Mouse (Mus musculus) forebrain, embryonic 13.5 days (tissue): ENCODE data around the gene Gpr27. TPM values are rescaled to one million over a fixed set of nuclear protein-coding genes. Genes with fewer than 3 reads are reported as not detected.
A peak's percentile ranks its signal among the peaks of the same experiment; 100 is the strongest.

Source experiments
- ATAC-seq: fragments of 200-750 bp; cut with Nextera tagmentation; 2 replicates; pipeline ENCODE4 v1.8.0; 2017
- H3K27ac ChIP-seq: fragments of 300-500 bp; sonication (generic); 2 replicates; pipeline ENCODE4 v1.5.1; 2015; ENCODE audit warnings: inconsistent platforms, mild to moderate bottlenecking, moderate library complexity
- H3K27me3 ChIP-seq: fragments of 300-500 bp; sonication (generic); 2 replicates; pipeline ENCODE4 v1.6.1; 2015; ENCODE audit warnings: mild to moderate bottlenecking, inconsistent platforms
- H3K36me3 ChIP-seq: fragments of 300-500 bp; sonication (generic); 2 replicates; pipeline ENCODE4 v1.6.1; 2015; ENCODE audit warnings: mild to moderate bottlenecking, inconsistent platforms; ENCODE audit not compliant: poor library complexity, severe bottlenecking
- H3K4me1 ChIP-seq: fragments of 300-500 bp; sonication (generic); 2 replicates; pipeline ENCODE4 v1.6.1; 2015; ENCODE audit warnings: inconsistent platforms
- H3K4me2 ChIP-seq: fragments of 300-500 bp; sonication (generic); 2 replicates; pipeline ENCODE4 v1.6.1; 2015; ENCODE audit warnings: inconsistent platforms, mild to moderate bottlenecking, moderate library complexity
- H3K4me3 ChIP-seq: fragments of 300-500 bp; sonication (generic); 2 replicates; pipeline ENCODE4 v1.5.1; 2015; ENCODE audit warnings: mild to moderate bottlenecking, inconsistent platforms
- H3K9ac ChIP-seq: fragments of 300-500 bp; sonication (generic); 2 replicates; pipeline ENCODE4 v1.6.1; 2015; ENCODE audit warnings: mild to moderate bottlenecking, inconsistent platforms
- H3K9me3 ChIP-seq: fragments of 300-500 bp; sonication (generic); replicated peaks from 2 replicates; pipeline ENCODE4 v1.6.1; 2016; ENCODE audit warnings: inconsistent platforms
- WGBS: fragments of 180-500 bp; shearing (Covaris S2); methylation state at CpG from one replicate; pipeline ENCODE4 v1.1.7; 2015; 5-methylcytosine and 5-hydroxymethylcytosine counted together
- polyA plus RNA-seq: library from polyadenylated mRNA; unstranded; fragments of >200 nt; fragmentation: Nextera tagmentation; extraction: Ambion mirVana; gene quantifications from 2 replicates; pipeline ENCODE4 v1.2.1, GENCODE M21; 2015

Gpr27 gene
- polyA plus RNA-seq, 1 experiment from 2014 or later = 6.6 TPM

GRCm38 (mm10) chr6:99663232-99663631, 29.2 kb upstream of the Gpr27 start:
- ATAC-seq = no peak
- no peak overlapping the region for H3K27ac ChIP-seq
- no peaks in the 10 kb centered on the region for H3K9me3 ChIP-seq

GRCm38 (mm10) chr6:99665457-99666317, 26.8 kb upstream of the Gpr27 start:
- Histone ChIP-seq H3K9me3 (no peaks in the 10 kb centered on the region), H3K4me2 (peak overlapping the region; percentile 92), H3K4me1 (peaks cover 56% of the 10 kb centered on the region), H3K9ac (peak overlapping the region; percentile 89), H3K4me3 (peak overlapping the region; percentile 83), H3K27ac (peak overlapping the region; percentile 44; the same call in 1 of the 2 replicates), H3K36me3 (no peaks in the 10 kb centered on the region), H3K27me3 (no peaks in the 10 kb centered on the region; the same call in none of the 2 replicates)
- no peak for ATAC-seq
- 35% methylated on average over 16 of the region's 16 CpGs for WGBS

More at GRCm38 (mm10) chr6:99663232-99663631, 29.2 kb upstream of the Gpr27 start:
- Histone ChIP-seq H3K4me2 (no peak overlapping the region), H3K27me3 (no peaks in the 10 kb centered on the region; the same call in none of the 2 replicates), H3K4me3 (no peak overlapping the region), H3K4me1 (peaks cover 34% of the 10 kb centered on the region), H3K9ac (no peak overlapping the region), H3K36me3 (no peaks in the 10 kb centered on the region)
- WGBS = 68% methylated on average over 8 of the region's 8 CpGs

- Histone ChIP-seq H3K4me1 (peaks cover 62% of the 10 kb centered on the region), H3K4me2 (peak within 1 kb of the TSS; percentile 92), H3K27me3 (no peaks in the 10 kb centered on the region; the same call in none of the 2 replicates), H3K27ac (peak within 1 kb of the TSS; percentile 44), H3K36me3 (no peaks in the 10 kb centered on the region), H3K9ac (peak within 1 kb of the TSS; percentile 89), H3K9me3 (no peaks in the 10 kb centered on the region), H3K4me3 (peak within 1 kb of the TSS; percentile 83)
- ATAC-seq = peak; percentile 42
- under 1% methylated on average over 64 of the region's 75 CpGs for whole genome bisulfite sequencing
Measured at GRCm38 (mm10) chr6:99666318-99667171, 25.9 kb upstream of the Gpr27 start, which contains the start of the genes Eif4e3 and Gm20696. Eif4e3 (minus strand) TSS chr6:99666771. Gm20696 (minus strand) TSS chr6:99666797.

GRCm38 (mm10) chr6:99667290-99667689, 25.2 kb upstream of the Gpr27 start:
- Histone ChIP-seq H3K4me1 (peaks cover 69% of the 10 kb centered on the region), H3K9ac (peak overlapping the region; percentile 89; the same call in 1 of the 2 replicates)
- 52% methylated on average over 8 of the region's 8 CpGs for WGBS

GRCm38 (mm10) chr6:99669481-99670325, 22.8 kb upstream of the Gpr27 start:
- 10% methylated on average over 5 of the region's 5 CpGs for WGBS
- H3K4me1 ChIP-seq = peaks cover 78% of the 10 kb centered on the region
- H3K9me3 ChIP-seq = no peaks in the 10 kb centered on the region
- 0 out of 2 replicates have a peak overlapping the region, but pooled peaks have one; percentile 2 for H3K4me3 ChIP-seq
- peak overlapping the region; percentile 87 for H3K27ac ChIP-seq
- no peaks in the 10 kb centered on the region for H3K36me3 ChIP-seq
- H3K4me2 ChIP-seq = peak overlapping the region; percentile 43
- peak; percentile 86 for ATAC-seq
- no peak overlapping the region for H3K9ac ChIP-seq
- no peaks in the 10 kb centered on the region; the same call in 1 of the 2 replicates for H3K27me3 ChIP-seq

More at GRCm38 (mm10) chr6:99667290-99667689, 25.2 kb upstream of the Gpr27 start:
- Histone ChIP-seq H3K9me3 (no peaks in the 10 kb centered on the region), H3K4me2 (peak overlapping the region; percentile 92), H3K4me3 (peak overlapping the region; percentile 83; the same call in 1 of the 2 replicates), H3K27me3 (no peaks in the 10 kb centered on the region; the same call in none of the 2 replicates), H3K27ac (peak overlapping the region; percentile 44), H3K36me3 (no peaks in the 10 kb centered on the region)
- ATAC-seq = no peak

GRCm38 (mm10) chr6:99670481-99671119, 21.9 kb upstream of the Gpr27 start:
- no peaks in the 10 kb centered on the region for H3K9me3 ChIP-seq
- no peak overlapping the region for H3K9ac ChIP-seq
- 44% methylated on average over 7 of the region's 7 CpGs for WGBS
- peak; percentile 28; the same call in 1 of the 2 replicates for ATAC-seq
- H3K36me3 ChIP-seq = no peaks in the 10 kb centered on the region
- H3K27me3 ChIP-seq = no peaks in the 10 kb centered on the region; the same call in 1 of the 2 replicates
- H3K4me1 ChIP-seq = peaks cover 72% of the 10 kb centered on the region
- H3K27ac ChIP-seq = peak overlapping the region; percentile 87
- no peak overlapping the region for H3K4me2 ChIP-seq
- no peak overlapping the region for H3K4me3 ChIP-seq

- Histone ChIP-seq H3K27me3 (no peaks in the 10 kb centered on the region; the same call in 1 of the 2 replicates), H3K9me3 (no peaks in the 10 kb centered on the region), H3K27ac (no peak overlapping the region), H3K9ac (no peak overlapping the region), H3K36me3 (no peaks in the 10 kb centered on the region), H3K4me2 (no peak overlapping the region), H3K4me1 (peaks cover 63% of the 10 kb centered on the region), H3K4me3 (no peak overlapping the region)
- 66% methylated on average over 3 of the region's 3 CpGs for WGBS
- ATAC-seq = no peak
Measured at GRCm38 (mm10) chr6:99671768-99672167, 20.7 kb upstream of the Gpr27 start.

- Histone ChIP-seq H3K27me3 (no peaks in the 10 kb centered on the region), H3K4me3 (no peak overlapping the region), H3K9ac (no peak overlapping the region), H3K4me1 (peaks cover 45% of the 10 kb centered on the region), H3K36me3 (no peaks in the 10 kb centered on the region), H3K27ac (peak overlapping the region; percentile 14; the same call in 1 of the 2 replicates), H3K4me2 (no peak overlapping the region), H3K9me3 (no peaks in the 10 kb centered on the region)
- ATAC-seq = no peak
- WGBS = 36% methylated on average over 4 of the region's 4 CpGs
Measured at GRCm38 (mm10) chr6:99674482-99674881, 18.0 kb upstream of the Gpr27 start.

- Histone ChIP-seq H3K4me3 (no peak overlapping the region), H3K4me1 (peaks cover 18% of the 10 kb centered on the region), H3K36me3 (no peaks in the 10 kb centered on the region), H3K9ac (no peak overlapping the region), H3K27ac (no peak overlapping the region), H3K9me3 (no peaks in the 10 kb centered on the region), H3K4me2 (no peak overlapping the region), H3K27me3 (no peaks in the 10 kb centered on the region)
- ATAC-seq = no peak
- 90% methylated on average over 8 of the region's 8 CpGs for WGBS
Measured at GRCm38 (mm10) chr6:99677325-99677724, 15.2 kb upstream of the Gpr27 start.

GRCm38 (mm10) chr6:99678108-99678507, 14.4 kb upstream of the Gpr27 start:
- Histone ChIP-seq H3K36me3 (no peaks in the 10 kb centered on the region), H3K27me3 (no peaks in the 10 kb centered on the region), H3K9ac (no peak overlapping the region), H3K4me2 (no peak overlapping the region), H3K4me3 (no peak overlapping the region), H3K9me3 (no peaks in the 10 kb centered on the region), H3K4me1 (peaks cover 15% of the 10 kb centered on the region), H3K27ac (peak overlapping the region; percentile 36)
- 58% methylated on average over 11 of the region's 11 CpGs for WGBS
- ATAC-seq = 0 out of 2 replicates have a peak, but pooled peaks have one; percentile 53
